Mouse (Mus musculus) CH12.LX (cell line): ENCODE results near the gene Ttc3. TPM values are rescaled to one million over a fixed set of nuclear protein-coding genes. Genes with fewer than 3 reads are reported as not detected.

Experiments used
- DNase-seq: peaks from one replicate; pipeline ENCODE4 v3.0.0-alpha.2; 2013; ENCODE audit errors: extremely low read depth
- H3K27ac ChIP-seq: 2 replicates; pipeline ENCODE4 v1.5.1; 2012; ENCODE audit warnings: low read depth, mild to moderate bottlenecking, control low read depth, moderate library complexity; ENCODE audit not compliant: insufficient read depth
- H3K27me3 ChIP-seq: replicated peaks from 2 replicates; pipeline ENCODE3; 2012; ENCODE audit warnings: inconsistent platforms
- H3K36me3 ChIP-seq, 2 experiments: replicated peaks in 1 of 2; 2 replicates each; pipeline versions ENCODE3 to v1.6.1; 2012; ENCODE audit warnings: inconsistent platforms in 1 of 2, low read length in 1 of 2, mild to moderate bottlenecking in 1 of 2, mixed read lengths in 1 of 2, moderate library complexity in 1 of 2; ENCODE audit not compliant: control insufficient read depth in 1 of 2, insufficient read depth in 1 of 2
- H3K4me1 ChIP-seq, 2 experiments: 2 replicates each; pipeline ENCODE4 v1.6.1; 2012; ENCODE audit warnings: inconsistent platforms in 1 of 2, moderate library complexity in 1 of 2; ENCODE audit not compliant: insufficient read depth in 2 of 2, control insufficient read depth in 1 of 2
- H3K4me2 ChIP-seq: 2 replicates; pipeline ENCODE4 v1.6.1; 2012; ENCODE audit warnings: low read depth, mild to moderate bottlenecking, control low read depth; ENCODE audit not compliant: poor library complexity, insufficient read depth, severe bottlenecking
- H3K4me3 ChIP-seq, 3 experiments: fragments of 150-350 bp in 1 of 3; sonication (generic) in 1 of 3; replicated peaks in 1 of 3; 2 replicates each; pipeline versions ENCODE3 to v1.5.1; 2011 to 2012; ENCODE audit warnings: low read depth in 2 of 3, low read length in 2 of 3, mild to moderate bottlenecking in 2 of 3, moderate library complexity in 2 of 3, control low read depth in 1 of 3, improper control_type of control experiment in 1 of 3, inconsistent platforms in 1 of 3, mixed read lengths in 1 of 3; ENCODE audit not compliant: poor library complexity in 1 of 3
- H3K79me2 ChIP-seq: replicated peaks from 2 replicates; pipeline ENCODE4 v1.6.1; 2012; ENCODE audit warnings: mild to moderate bottlenecking, moderate library complexity; ENCODE audit not compliant: control insufficient read depth, poor library complexity, insufficient read depth, severe bottlenecking; ENCODE audit errors: extremely low read depth
- H3K9ac ChIP-seq: 2 replicates; pipeline ENCODE4 v1.6.1; 2012; ENCODE audit warnings: low read depth, mild to moderate bottlenecking, control low read depth, moderate library complexity; ENCODE audit not compliant: insufficient read depth
- H3K9me3 ChIP-seq: replicated peaks from 2 replicates; pipeline ENCODE3; 2012; ENCODE audit warnings: low read length, inconsistent platforms, mixed read lengths
- BHLHE40 ChIP-seq: IDR thresholded peaks from 2 replicates; pipeline ENCODE4 v1.6.1; 2011; ENCODE audit warnings: mild to moderate bottlenecking, low read depth, low read length, improper control_type of control experiment
- CTCF ChIP-seq, 2 experiments: IDR thresholded peaks in 1 of 2; conservative IDR thresholded peaks in 1 of 2; 2 replicates each; pipeline ENCODE4 v1.5.1; 2011 to 2012; ENCODE audit warnings: low read depth in 2 of 2, low read length in 2 of 2, improper control_type of control experiment in 1 of 2, inconsistent platforms in 1 of 2, mild to moderate bottlenecking in 1 of 2, moderate library complexity in 1 of 2
- GABPA ChIP-seq: IDR thresholded peaks from 2 replicates; pipeline ENCODE4 v1.6.1; 2012; ENCODE audit warnings: low read depth, low read length, improper control_type of control experiment, inconsistent platforms; ENCODE audit not compliant: insufficient replicate concordance
- IRF4 ChIP-seq: IDR thresholded peaks from 2 replicates; pipeline ENCODE4 v1.6.1; 2014; ENCODE audit warnings: low read depth, mild to moderate bottlenecking, inconsistent platforms, low read length, improper control_type of control experiment
- KAT2A ChIP-seq: IDR thresholded peaks from 2 replicates; pipeline ENCODE4 v1.6.1; 2012; ENCODE audit warnings: low read length, improper control_type of control experiment, inconsistent platforms; ENCODE audit not compliant: insufficient replicate concordance
- MAFK ChIP-seq: IDR thresholded peaks from 2 replicates; pipeline ENCODE4 v1.6.1; 2011; ENCODE audit warnings: low read length, improper control_type of control experiment; ENCODE audit not compliant: insufficient replicate concordance
- NELFE ChIP-seq: IDR thresholded peaks from 2 replicates; pipeline ENCODE4 v1.6.1; 2011; ENCODE audit warnings: low read depth, low read length, improper control_type of control experiment
- POLR2AphosphoS2 ChIP-seq: IDR thresholded peaks from 2 replicates; pipeline ENCODE4 v1.6.1; 2011; ENCODE audit warnings: low read depth, low read length, improper control_type of control experiment
- RAD21 ChIP-seq: IDR thresholded peaks from 2 replicates; pipeline ENCODE4 v1.6.1; 2011; ENCODE audit warnings: low read depth, mild to moderate bottlenecking, low read length, improper control_type of control experiment, moderate library complexity
- RCOR1 ChIP-seq: conservative IDR thresholded peaks from 2 replicates; pipeline ENCODE4 v1.6.1; 2012; ENCODE audit warnings: low read depth, mild to moderate bottlenecking, inconsistent platforms, low read length, improper control_type of control experiment
- SMC3 ChIP-seq: IDR thresholded peaks from 2 replicates; pipeline ENCODE4 v1.6.1; 2011; ENCODE audit warnings: low read depth, low read length, improper control_type of control experiment
- TBP ChIP-seq: conservative IDR thresholded peaks from 2 replicates; pipeline ENCODE4 v1.6.1; 2011; ENCODE audit warnings: low read depth, low read length, improper control_type of control experiment
- ZC3H11A ChIP-seq: IDR thresholded peaks from 2 replicates; pipeline ENCODE4 v1.6.1; 2012; ENCODE audit warnings: low read depth, mild to moderate bottlenecking, inconsistent platforms, low read length, improper control_type of control experiment
- dilution Hi-C: fragments of 300-500 bp; cut with MboI; formaldehyde crosslinking; loops from 2 replicates; pipeline ENCODE4 v1.14.3; 2020; ENCODE audit warnings: low sequenced_read_pairs; ENCODE audit not compliant: extremely low pct_unique_long_range_greater_than_20kb, extremely low pct_ligation_motif_present
- in situ Hi-C: fragments of 300-500 bp; cut with MboI; formaldehyde crosslinking; loops from 3 replicates; pipeline ENCODE4 v1.14.3; 2019; ENCODE audit warnings: low sequenced_read_pairs, low pct_ligation_motif_present, low pct_unique_long_range_greater_than_20kb, mixed read lengths
- polyA plus RNA-seq: library from polyadenylated mRNA; unstranded; fragments of >175 nt; gene quantifications from 2 replicates; pipeline ENCODE4 v1.2.1, GENCODE M21; 2012; ENCODE audit warnings: low read depth; ENCODE audit not compliant: insufficient read length
- total RNA-seq, 2 experiments: library from RNA; depleted of rRNA; stranded (reverse); fragments of 300-350 nt in 1 of 2; fragments of >200 nt in 1 of 2; gene quantifications; 2 replicates each; pipeline ENCODE4 v1.2.3; 2012 to 2014

Gene Ttc3
- total and polyA plus RNA-seq, 3 experiments = 59.0 to 74.5 (median 73.4) TPM

GRCm38 (mm10) chr16:94331886-94332252 lies 38.5 kb upstream of the Ttc3 start:
- Histone ChIP-seq H3K4me1 (peaks cover 7 to 32% of the 10 kb centered on the region in 2 experiments), H3K9ac (no peak overlapping the region), H3K79me2 (no peaks in the 10 kb centered on the region), H3K4me3 (no peak overlapping the region), H3K4me2 (no peak overlapping the region), H3K27ac (0 out of 2 replicates have a peak overlapping the region, but pooled peaks have one; percentile 13), H3K9me3 (no peaks in the 10 kb centered on the region), H3K27me3 (no peaks in the 10 kb centered on the region), H3K36me3 (peaks cover 0 to 8% of the 10 kb centered on the region in 2 experiments)
- TF ChIP-seq ZC3H11A (no peak), SMC3 (peak; percentile 82), CTCF (conservative IDR thresholded peaks at IDR 0.05 in 1 of 2, IDR thresholded peaks at IDR 0.05 in 1 of 2; ENCODE audit: low read depth in 2 of 2, low read length in 2 of 2) (peak; percentile 95 to 99), IRF4 (no peak), GABPA (no peak), POLR2AphosphoS2 (no peak), BHLHE40 (no peak), NELFE (no peak), KAT2A (no peak), RCOR1 (no peak), RAD21 (peak; percentile 76)
- dilution Hi-C loops (no loop called here), in situ Hi-C loops (no loop called here)
- DNase-seq = peak; percentile 89

GRCm38 (mm10) chr16:94335656-94336055 lies 34.8 kb upstream of the Ttc3 start:
- H3K36me3 ChIP-seq = peaks cover 0 to 16% of the 10 kb centered on the region in 2 experiments
- peaks cover 10 to 25% of the 10 kb centered on the region in 2 experiments for H3K4me1 ChIP-seq
- no peak overlapping the region for H3K9ac ChIP-seq
- H3K27ac ChIP-seq = no peak overlapping the region
- dilution Hi-C loops = no loop called here
- peaks cover 6% of the 10 kb centered on the region for H3K79me2 ChIP-seq
- no peak overlapping the region for H3K4me2 ChIP-seq
- no peak overlapping the region for H3K4me3 ChIP-seq
- no peak for TF ChIP-seq MAFK
- no peak for TF ChIP-seq ZC3H11A
- TF ChIP-seq TBP = no peak
- TF ChIP-seq CTCF (conservative IDR thresholded peaks at IDR 0.05 in 1 of 2, IDR thresholded peaks at IDR 0.05 in 1 of 2; ENCODE audit: low read depth in 2 of 2, low read length in 2 of 2) = no peak
- TF ChIP-seq, all 38 proteins: peak for 0
- in situ Hi-C loops = no loop called here
- no peak for DNase-seq
- Histone ChIP-seq H3K9me3 (no peaks in the 10 kb centered on the region), H3K27me3 (no peaks in the 10 kb centered on the region)
